In genomic region chr13:41079421-41079780, GRCm38 (mm10) we compare ENCODE assay signal across 9 mouse cellular contexts. TPM values are rescaled to one million over a fixed set of nuclear protein-coding genes. Genes with fewer than 3 reads are reported as not detected.
A peak's percentile ranks its signal among the peaks of the same experiment; 100 is the strongest.
DNase-seq lines count a peak whose midpoint lies in the region; ATAC-seq and TF ChIP-seq lines count a peak whose summit lies in the region.
"Had no signal": no experiment of that assay in that cellular context is flagged by ENCODE, and none has a peak within 500 bp of the region (broad histone marks: within the 10 kb centered on the region; RNA-seq: fewer than 3 reads in every experiment).

TSS of gene Mak (minus strand) at chr13:41079706.

- H3K4me2 ChIP-seq in heart, postnatal 0 days (ENCODE audit: low read depth, low read length): peak within 1 kb of the TSS; percentile 61
- peak within 1 kb of the TSS; percentile 86 for H3K4me2 ChIP-seq in liver, embryonic 15.5 days
- peak within 1 kb of the TSS; percentile 72 for H3K4me2 ChIP-seq in neural tube, embryonic 14.5 days (ENCODE audit: low read depth, low read length)

- peaks cover 30% of the 10 kb centered on the region for H3K27me3 ChIP-seq in heart, postnatal 0 days (ENCODE audit: control insufficient read depth, insufficient read depth, low read length)
- peaks cover 60% of the 10 kb centered on the region for H3K27me3 ChIP-seq in liver, embryonic 15.5 days
- H3K27me3 ChIP-seq in neural tube, embryonic 14.5 days (ENCODE audit: control insufficient read depth, insufficient read depth, low read length): no peaks in the 10 kb centered on the region

- under 1% methylated on average over 35 of the region's 40 CpGs for WGBS in heart, postnatal 0 days
- WGBS in liver, embryonic 15.5 days (ENCODE audit: insufficient replicate concordance): under 1% methylated on average over 40 of the region's 40 CpGs
- WGBS in neural tube, embryonic 14.5 days: under 1% methylated on average over 40 of the region's 40 CpGs

- no peaks in the 10 kb centered on the region for H3K9me3 ChIP-seq in heart, postnatal 0 days (replicated peaks; ENCODE audit: control insufficient read depth, low read length)
- H3K9me3 ChIP-seq in liver, embryonic 15.5 days (replicated peaks): no peaks in the 10 kb centered on the region
- no peaks in the 10 kb centered on the region for H3K9me3 ChIP-seq in neural tube, embryonic 14.5 days (ENCODE audit: control insufficient read depth, low read length)

- H3K36me3 ChIP-seq in heart, postnatal 0 days (replicated peaks; ENCODE audit: control insufficient read depth, insufficient read depth, low read length): no peaks in the 10 kb centered on the region
- H3K36me3 ChIP-seq in liver, embryonic 15.5 days (replicated peaks): no peaks in the 10 kb centered on the region
- no peaks in the 10 kb centered on the region for H3K36me3 ChIP-seq in neural tube, embryonic 14.5 days (ENCODE audit: control insufficient read depth, insufficient read depth, low read length)

- ATAC-seq in heart, postnatal 0 days (ENCODE audit: insufficient read depth, low read depth): peak; percentile 69
- peak; percentile 81 for ATAC-seq in liver, embryonic 15.5 days (ENCODE audit: insufficient read depth)
- ATAC-seq in neural tube, embryonic 14.5 days (ENCODE audit: low read depth): peak; percentile 94

- TF ChIP-seq EP300 in heart, postnatal 0 days (IDR thresholded peaks at IDR 0.05; ENCODE audit: low read depth): no peak

- H3K4me1 ChIP-seq in heart, postnatal 0 days (ENCODE audit: control insufficient read depth, insufficient read depth): peaks cover 4% of the 10 kb centered on the region; the same call in 1 of the 2 replicates
- H3K4me1 ChIP-seq in liver, embryonic 15.5 days (replicated peaks): peaks cover 9% of the 10 kb centered on the region
- no peaks in the 10 kb centered on the region for H3K4me1 ChIP-seq in neural tube, embryonic 14.5 days (ENCODE audit: control insufficient read depth, insufficient read depth, low read length)

- no peak within 1 kb of the TSS for H3K27ac ChIP-seq in heart, postnatal 0 days (ENCODE audit: low read depth)
- H3K27ac ChIP-seq in liver, embryonic 15.5 days (replicated peaks): no peak within 1 kb of the TSS
- H3K27ac ChIP-seq in neural tube, embryonic 14.5 days (ENCODE audit: low read depth, low read length): no peak within 1 kb of the TSS

- peak; percentile 5 to 23 for DNase-seq in heart, adult 18-20 months
- no peak for DNase-seq in heart, adult 11 months
- DNase-seq in embryo, embryonic 9.5 days (ENCODE audit: extremely low spot score): peak; percentile 80
- DNase-seq in heart, postnatal 0 days (ENCODE audit: low spot score): no peak
- peak; percentile 58 to 86 for DNase-seq in kidney, postnatal 36 days
- DNase-seq in telencephalon, adult 2 months (ENCODE audit: low read depth, low spot score): peak; percentile 23

- no peak for TF ChIP-seq CTCF in heart, postnatal 0 days (IDR thresholded peaks at IDR 0.05; ENCODE audit: low read depth)

- H3K4me3 ChIP-seq in heart, postnatal 0 days (ENCODE audit: low read depth, low read length): peak within 1 kb of the TSS; percentile 41
- H3K4me3 ChIP-seq in liver, embryonic 15.5 days (replicated peaks): peak within 1 kb of the TSS; percentile 53
- peak within 1 kb of the TSS; percentile 44 for H3K4me3 ChIP-seq in neural tube, embryonic 14.5 days (ENCODE audit: low read depth, low read length)

- no peak within 1 kb of the TSS for H3K9ac ChIP-seq in heart, postnatal 0 days (replicated peaks; ENCODE audit: low read depth, low read length)
- no peak within 1 kb of the TSS for H3K9ac ChIP-seq in liver, embryonic 15.5 days
- peak within 1 kb of the TSS; percentile 0 for H3K9ac ChIP-seq in neural tube, embryonic 14.5 days (replicated peaks; ENCODE audit: low read depth, low read length)

RNA-seq across cellular contexts. Expression of gene Mak, which starts in this region (rescaled TPM):
- total RNA-seq in heart, adult 18-20 months (2021): under 1 TPM in 1 of 2 experiments, not detected in 1; 0.31 TPM
- total RNA-seq in heart, postnatal 0 days (2014; rRNA removed; ENCODE audit: low replicate concordance): not detected in 2 replicates
- polyA plus RNA-seq in heart, postnatal 0 days (2015; fragmentation: Nextera tagmentation; extraction: Ambion mirVana): 0.05 and 0.14 TPM in 2 replicates
- 0.10 and 0.31 TPM in 2 replicates for polyA plus RNA-seq in liver, embryonic 15.5 days (2015; fragmentation: Nextera tagmentation; extraction: Ambion mirVana)
- 0.72 and 0.83 TPM in 2 replicates for polyA plus RNA-seq in neural tube, embryonic 14.5 days (2014; fragmentation: Nextera tagmentation; extraction: Ambion mirVana)
- polyA plus RNA-seq: C2C12 had no signal

Comparison
In these comparisons a context has a peak if more than half of its experiments do, and no peak if none do; other contexts are left out.
1. Peak in DNase-seq in heart, adult 18-20 months; RNA of the gene not detected or under 1 TPM.
2. Peak in ATAC-seq, H3K4me3 ChIP-seq and H3K4me2 ChIP-seq in heart, postnatal 0 days; RNA of the gene not detected or under 1 TPM.
3. Peak in ATAC-seq, H3K4me3 ChIP-seq and H3K4me2 ChIP-seq in liver, embryonic 15.5 days; RNA of the gene not detected or under 1 TPM.
4. Peak in ATAC-seq, H3K4me3 ChIP-seq, H3K9ac ChIP-seq and H3K4me2 ChIP-seq in neural tube, embryonic 14.5 days; RNA of the gene not detected or under 1 TPM.
5. DNase-seq: peak in embryo, embryonic 9.5 days (single experiment), kidney, postnatal 36 days (2 of 2) and telencephalon, adult 2 months (single experiment); none in heart, adult 11 months (single experiment) and heart, postnatal 0 days (single experiment).
6. Peak in every context shown above with its lines, with median percentiles within 50 percentile points of each other: ATAC-seq, H3K4me2 ChIP-seq and H3K4me3 ChIP-seq.